ENCODE assay signal across 9 mouse cellular contexts in the genomic region with DNA sequence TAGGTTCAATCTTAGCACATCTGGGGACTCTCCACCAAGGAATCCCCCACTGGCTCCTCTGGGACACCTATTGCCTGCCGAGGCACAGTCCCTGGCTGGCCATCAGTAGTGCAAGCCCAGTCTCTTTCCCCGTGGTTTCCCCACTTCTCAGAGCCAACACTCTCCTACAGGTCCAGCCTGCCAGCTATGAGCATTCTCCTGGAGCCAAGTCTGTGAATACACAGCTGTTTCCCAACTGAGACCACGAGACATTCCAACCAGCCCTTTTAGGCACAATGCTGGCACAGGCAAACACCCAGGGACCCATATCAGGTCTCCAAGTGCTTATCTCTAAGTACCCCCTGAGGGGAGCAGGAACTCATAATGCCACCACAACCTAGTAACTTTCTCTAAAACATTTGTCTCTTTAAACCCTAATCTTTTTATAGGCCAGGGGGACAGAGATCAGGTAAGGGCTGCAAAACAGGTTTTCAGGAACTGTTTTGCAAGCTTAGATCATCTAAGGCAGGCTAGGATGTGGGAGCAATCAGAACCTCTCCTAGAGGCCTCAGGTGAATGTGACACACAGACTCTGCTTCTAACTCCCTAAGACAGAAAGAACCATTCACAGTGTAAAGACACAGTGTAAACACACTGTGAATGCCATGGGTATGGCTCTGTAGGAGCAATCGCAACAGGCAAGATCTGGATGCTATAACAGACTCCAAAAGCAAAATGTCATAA. TPM values are rescaled to one million over a fixed set of nuclear protein-coding genes. Genes with fewer than 3 reads are reported as not detected.
DNase-seq lines count a peak whose midpoint lies in the region; ATAC-seq and TF ChIP-seq lines count a peak whose summit lies in the region.
"Had no signal": no experiment of that assay in that cellular context is flagged by ENCODE, and none has a peak within 500 bp of the region (broad histone marks: within the 10 kb centered on the region; RNA-seq: fewer than 3 reads in every experiment).

No protein-coding gene starts in this region.

- TF ChIP-seq POLR2A in testis, adult 2 months (IDR thresholded peaks at IDR 0.05; ENCODE audit: control insufficient read depth, low read depth, low read length), result 0 out of 2 replicates have a peak, but pooled peaks have one; percentile 2

- ATAC-seq in stomach, embryonic 16.5 days (ENCODE audit: insufficient read depth, low FRiP score), result peak; percentile 78
- ATAC-seq in midbrain, embryonic 15.5 days (replicated peaks), result no peak

- whole genome bisulfite sequencing in stomach, embryonic 16.5 days, result 54% methylated on average over 4 of the region's 4 CpGs
- WGBS in midbrain, embryonic 15.5 days, result 70% methylated on average over 4 of the region's 4 CpGs

- H3K4me2 ChIP-seq in stomach, embryonic 16.5 days (ENCODE audit: low read depth, low read length), result no peak overlapping the region
- H3K4me2 ChIP-seq in midbrain, embryonic 15.5 days, result no peak overlapping the region
- H3K4me2 ChIP-seq: embryonic facial prominence, embryonic 13.5 days had no signal

- H3K9ac ChIP-seq in stomach, embryonic 16.5 days (ENCODE audit: low read length), result no peak overlapping the region
- H3K9ac ChIP-seq in midbrain, embryonic 15.5 days, result no peak overlapping the region
- H3K9ac ChIP-seq: embryonic facial prominence, embryonic 13.5 days had no signal

- H3K36me3 ChIP-seq in testis, adult 2 months (ENCODE audit: control insufficient read depth, insufficient read depth, low read length), result no peaks in the 10 kb centered on the region
- H3K36me3 ChIP-seq in stomach, embryonic 16.5 days (ENCODE audit: control insufficient read depth, insufficient read depth, low read length), result no peaks in the 10 kb centered on the region
- no peaks in the 10 kb centered on the region for H3K36me3 ChIP-seq in midbrain, embryonic 15.5 days (replicated peaks)
- H3K36me3 ChIP-seq: embryonic facial prominence, embryonic 13.5 days had no signal

- peak overlapping the region; percentile 2 for H3K4me3 ChIP-seq in testis, adult 2 months (ENCODE audit: control insufficient read depth, low read depth, low read length)
- H3K4me3 ChIP-seq in stomach, embryonic 16.5 days (replicated peaks; ENCODE audit: low read length), result no peak overlapping the region
- H3K4me3 ChIP-seq in midbrain, embryonic 15.5 days, result no peak overlapping the region
- H3K4me3 ChIP-seq: embryonic facial prominence, embryonic 13.5 days had no signal

- peaks cover 3% of the 10 kb centered on the region for H3K4me1 ChIP-seq in testis, adult 2 months (ENCODE audit: control insufficient read depth, insufficient read depth, low read length)
- no peaks in the 10 kb centered on the region; the same call in 1 of the 2 replicates for H3K4me1 ChIP-seq in stomach, embryonic 16.5 days (ENCODE audit: control insufficient read depth, insufficient read depth, low read length)
- no peaks in the 10 kb centered on the region for H3K4me1 ChIP-seq in midbrain, embryonic 15.5 days

- peak; percentile 19 to 26 for DNase-seq in cerebellum, postnatal 10 days
- no peak for DNase-seq in cerebellum, adult 11 months
- DNase-seq in testis, postnatal 14 days (ENCODE audit: low spot score), result no peak
- peak; percentile 61 for DNase-seq in heart, postnatal 4 days
- DNase-seq in right cerebral cortex, postnatal 25 days, result no peak

- no peak for TF ChIP-seq CTCF in testis, adult 2 months (IDR thresholded peaks at IDR 0.05; ENCODE audit: control insufficient read depth, insufficient read depth, insufficient replicate concordance, low read depth, low read length)

- H3K27ac ChIP-seq in testis, adult 2 months (ENCODE audit: control insufficient read depth, insufficient read depth, low read depth, low read length), result no peak overlapping the region
- H3K27ac ChIP-seq in stomach, embryonic 16.5 days (ENCODE audit: low read length), result peak overlapping the region; percentile 68
- H3K27ac ChIP-seq in midbrain, embryonic 15.5 days, result no peak overlapping the region
- H3K27ac ChIP-seq: embryonic facial prominence, embryonic 13.5 days had no signal

- H3K27me3 ChIP-seq in testis, adult 2 months (ENCODE audit: control insufficient read depth, insufficient read depth, low read length), result no peaks in the 10 kb centered on the region
- no peaks in the 10 kb centered on the region for H3K27me3 ChIP-seq in stomach, embryonic 16.5 days (ENCODE audit: control insufficient read depth, insufficient read depth, low read length)
- H3K27me3 ChIP-seq in midbrain, embryonic 15.5 days (replicated peaks), result no peaks in the 10 kb centered on the region
- H3K27me3 ChIP-seq: embryonic facial prominence, embryonic 13.5 days had no signal

- 0 out of 2 replicates have a peak, but pooled peaks cover 2% of the 10 kb centered on the region for H3K9me3 ChIP-seq in stomach, embryonic 16.5 days (replicated peaks; ENCODE audit: control insufficient read depth, low read length)
- H3K9me3 ChIP-seq in midbrain, embryonic 15.5 days, result peaks cover 4% of the 10 kb centered on the region; the same call in 1 of the 2 replicates
- H3K9me3 ChIP-seq: embryonic facial prominence, embryonic 13.5 days had no signal

RNA-seq across cellular contexts. Expression of a gene that starts 23.0 kb away (rescaled TPM):
- 20.8 and 24.5 TPM in 2 replicates for polyA plus RNA-seq in testis, adult 2 months (2012; rRNA removed)
- 10 to 100 TPM; 85.3 to 88.9 TPM for total RNA-seq in heart, postnatal 4 days (2021)
- 0.47 and 0.75 TPM in 2 replicates for polyA plus RNA-seq in stomach, embryonic 16.5 days (2015; fragmentation: Nextera tagmentation; extraction: Ambion mirVana)
- polyA plus RNA-seq in midbrain, embryonic 15.5 days (2015; fragmentation: Nextera tagmentation; extraction: Ambion mirVana), result 1.8 and 2.3 TPM in 2 replicates

Comparison
In these comparisons a context has a peak if more than half of its experiments do, and no peak if none do; other contexts are left out.
1. DNase-seq: peak in cerebellum, postnatal 10 days (2 of 2) and heart, postnatal 4 days (single experiment); none in cerebellum, adult 11 months (single experiment), testis, postnatal 14 days (single experiment) and right cerebral cortex, postnatal 25 days (single experiment).